Mouse (Mus musculus) natural killer cell, adult 2 months (primary cell): ENCODE data around the gene Kdm2b.

Source experiments
- DNase-seq, 2 experiments: peaks; one replicate each; pipeline ENCODE4 v3.0.0; 2022; ENCODE audit warnings: low spot score in 2 of 2

Gene Kdm2b

DNA sequence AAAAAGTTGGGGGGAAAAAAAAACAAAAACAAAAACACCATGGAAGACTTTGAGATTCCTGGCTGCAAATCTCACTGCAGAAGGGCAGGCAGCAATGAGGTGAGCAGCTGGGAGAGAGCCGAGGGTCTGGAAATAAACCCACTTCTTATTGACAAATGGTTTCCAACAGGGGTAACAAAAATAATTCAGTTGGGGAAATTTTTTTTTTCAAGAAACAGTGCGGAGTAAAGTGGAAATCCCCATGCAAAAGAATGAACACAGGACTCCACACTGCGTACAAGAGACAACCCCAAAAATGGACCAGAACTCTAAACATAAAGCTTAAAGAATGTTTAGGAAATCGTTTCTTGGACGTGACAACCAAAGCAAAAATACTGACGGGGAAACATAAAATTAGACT, 96.4 kb downstream of the Kdm2b start:
- no peak for DNase-seq

DNA sequence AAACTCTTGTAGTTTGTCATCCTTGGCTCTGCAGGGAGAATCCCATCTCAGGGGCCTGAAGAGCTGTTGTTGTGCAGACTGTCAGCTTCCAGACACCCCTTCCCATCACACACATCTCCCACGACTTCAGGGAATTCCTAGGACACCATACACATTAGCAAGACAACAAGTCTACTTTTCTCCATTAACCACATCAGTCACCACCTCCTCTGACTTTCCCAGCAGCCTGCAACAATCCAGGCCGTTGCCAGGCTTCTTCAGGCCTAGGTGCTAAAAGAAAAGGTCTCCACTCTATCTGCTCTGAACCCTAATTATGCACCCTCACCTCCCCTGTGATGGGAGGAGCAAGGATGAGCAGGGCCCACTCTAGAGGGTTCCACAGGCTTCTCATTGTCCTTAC, 99.2 kb downstream of the Kdm2b start:
- no peak for DNase-seq

GRCm38 (mm10) chr5:122888612-122889214, 100.9 kb downstream of the Kdm2b start:
- no peak for DNase-seq

- DNase-seq = no peak
Observed at GRCm38 (mm10) chr5:122887926-122888611, 101.6 kb downstream of the Kdm2b start.

- no peak for DNase-seq
Observed at GRCm38 (mm10) chr5:122887033-122887432, 102.6 kb downstream of the Kdm2b start.

- no peak for DNase-seq
Observed at GRCm38 (mm10) chr5:122884594-122885348, 104.9 kb downstream of the Kdm2b start.

DNA sequence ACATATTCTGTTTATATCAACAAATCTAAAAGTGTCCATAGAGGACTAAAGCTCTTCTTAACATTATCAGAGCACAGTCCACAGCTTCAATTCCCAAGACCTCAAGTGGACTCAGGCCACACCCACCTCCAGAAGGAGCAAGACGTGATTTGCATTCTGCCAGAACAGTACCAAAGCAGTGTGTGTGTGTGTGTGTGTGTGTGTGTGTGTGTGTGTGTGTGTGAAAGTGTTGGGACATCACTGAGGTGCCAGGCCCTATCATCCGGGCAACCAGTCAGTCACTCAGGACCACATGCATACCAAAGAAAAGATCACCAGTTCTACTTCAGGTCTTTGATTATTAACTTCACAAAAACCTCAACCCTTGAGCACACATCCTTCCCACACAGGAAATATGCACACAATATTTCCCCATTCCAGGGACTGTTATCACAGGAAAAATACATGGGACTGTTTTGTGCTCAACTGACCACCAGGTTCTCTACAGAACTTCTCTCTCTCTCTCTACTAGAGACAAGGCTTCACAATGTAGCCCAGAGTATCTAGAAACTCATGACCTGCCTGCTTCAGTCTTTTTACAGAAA, 105.9 kb downstream of the Kdm2b start:
- DNase-seq = no peak

DNA sequence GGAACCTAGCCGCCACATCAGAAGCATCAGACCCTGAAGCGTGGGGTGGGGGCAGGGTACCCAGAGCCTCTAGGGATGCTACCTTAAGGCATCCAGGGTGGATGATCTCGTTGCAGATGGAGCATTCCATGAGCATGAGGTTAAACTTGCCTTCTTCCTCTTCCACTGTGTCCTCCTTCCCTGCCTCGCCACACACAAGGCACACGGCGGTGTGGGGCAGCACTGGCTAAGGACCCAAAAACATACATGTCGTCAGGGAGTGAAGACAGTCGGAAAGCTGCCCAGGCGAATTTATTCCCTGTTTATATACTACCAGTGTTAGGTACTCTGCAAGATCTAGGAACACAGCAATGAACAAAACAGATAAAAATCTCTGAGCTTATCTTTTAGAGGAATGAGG, 106.4 kb downstream of the Kdm2b start:
- no peak for DNase-seq

DNA sequence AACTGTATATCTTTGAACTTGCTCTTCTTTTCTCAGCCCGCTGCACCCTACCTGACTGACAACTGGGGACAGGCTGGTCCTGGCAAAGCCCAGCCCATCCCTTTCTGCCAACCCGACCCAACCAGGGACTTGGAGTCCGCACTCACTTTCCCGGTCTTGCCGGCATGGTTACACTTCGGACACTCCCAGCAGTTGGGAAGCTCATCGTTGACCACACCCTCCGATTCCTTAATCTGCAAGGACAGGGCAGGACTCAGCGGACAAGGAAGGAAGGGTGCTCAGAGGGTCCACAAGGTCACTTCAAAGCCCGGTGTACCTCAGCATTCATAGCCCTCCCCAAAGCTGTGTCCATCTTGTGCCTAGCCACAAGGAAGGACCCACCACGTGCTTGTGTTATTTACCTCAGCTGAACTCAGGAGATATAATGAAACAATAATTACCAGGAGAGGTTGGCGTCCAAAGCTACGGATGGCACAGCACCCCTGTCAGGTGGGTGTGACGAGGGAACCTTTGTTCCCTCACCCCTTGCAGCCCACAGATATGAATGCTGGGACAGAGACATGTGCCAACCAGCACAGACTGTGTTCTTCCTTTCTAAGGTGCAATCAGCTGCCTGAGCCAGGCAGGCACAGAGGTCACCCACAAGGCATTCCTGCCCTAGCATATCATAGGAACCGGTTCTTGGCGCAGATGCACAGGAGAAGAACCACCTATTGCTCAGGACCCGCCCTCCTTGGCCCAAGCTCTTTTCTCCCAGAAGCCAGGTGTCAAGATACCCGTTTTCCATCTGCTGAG, 107.2 kb downstream of the Kdm2b start:
- no peak for DNase-seq

DNA sequence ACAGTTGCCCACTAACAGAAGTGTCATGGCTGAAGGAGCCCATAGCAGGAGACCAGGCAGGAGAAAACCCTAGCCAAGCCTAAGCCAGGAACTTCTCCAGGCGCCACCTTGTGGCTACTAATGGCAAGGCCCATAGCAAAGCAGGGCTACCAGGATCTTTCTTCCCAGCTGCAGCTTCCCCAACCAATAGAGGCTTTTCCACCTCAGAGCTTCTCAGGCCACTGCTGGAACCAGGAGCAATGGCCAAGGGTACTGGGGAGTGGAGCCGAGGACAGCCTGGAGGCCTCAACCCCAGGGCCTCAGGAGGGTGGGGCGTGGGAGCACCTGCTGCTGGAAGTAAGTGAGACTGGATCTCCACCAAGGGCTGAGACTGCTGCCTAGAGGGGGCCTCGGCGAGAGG, 108.3 kb downstream of the Kdm2b start:
- peak; percentile 32 to 53 for DNase-seq

- DNase-seq = no peak
Observed at GRCm38 (mm10) chr5:122880241-122880980, 109.2 kb downstream of the Kdm2b start.

DNA sequence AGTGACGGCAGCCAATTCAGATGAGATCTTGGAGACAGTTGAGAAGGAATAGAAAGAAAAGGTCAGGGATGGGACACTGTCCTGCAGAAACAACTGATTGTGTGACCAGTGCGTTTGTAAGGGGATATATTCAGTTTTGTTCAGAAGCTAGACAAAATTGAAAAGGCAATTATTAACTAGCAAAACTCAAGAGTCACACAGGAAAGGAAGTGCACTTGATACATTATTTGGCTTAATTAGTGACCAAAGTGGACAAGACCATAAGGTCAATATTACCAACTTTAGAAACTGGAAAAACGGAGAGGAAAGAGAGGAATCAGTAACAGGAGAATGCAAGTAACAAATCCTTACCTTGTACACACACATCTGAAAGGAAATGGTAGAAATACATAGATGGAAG, 113.0 kb downstream of the Kdm2b start:
- no peak for DNase-seq

DNA sequence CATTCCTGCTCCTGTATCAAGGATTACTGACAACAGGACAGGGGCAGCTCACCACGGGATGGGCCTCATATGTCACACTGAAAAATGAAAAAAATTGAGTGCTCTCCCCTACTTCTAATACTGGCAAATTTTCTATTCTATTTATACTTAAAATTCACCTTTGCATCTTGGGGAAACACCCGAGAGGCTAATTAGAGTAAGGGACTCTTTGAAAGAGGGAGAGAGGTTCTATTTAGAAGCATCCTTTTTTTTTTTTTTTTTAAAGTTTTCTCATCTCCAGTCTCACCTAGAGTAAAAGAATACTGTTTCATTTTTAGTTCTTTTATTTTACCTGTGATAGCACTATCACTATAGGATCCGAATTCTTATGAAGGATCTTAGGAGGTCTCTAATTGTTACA, 115.3 kb downstream of the Kdm2b start:
- no peak for DNase-seq

- no peak for DNase-seq
Observed at GRCm38 (mm10) chr5:122873573-122873972, 116.0 kb downstream of the Kdm2b start.

DNA sequence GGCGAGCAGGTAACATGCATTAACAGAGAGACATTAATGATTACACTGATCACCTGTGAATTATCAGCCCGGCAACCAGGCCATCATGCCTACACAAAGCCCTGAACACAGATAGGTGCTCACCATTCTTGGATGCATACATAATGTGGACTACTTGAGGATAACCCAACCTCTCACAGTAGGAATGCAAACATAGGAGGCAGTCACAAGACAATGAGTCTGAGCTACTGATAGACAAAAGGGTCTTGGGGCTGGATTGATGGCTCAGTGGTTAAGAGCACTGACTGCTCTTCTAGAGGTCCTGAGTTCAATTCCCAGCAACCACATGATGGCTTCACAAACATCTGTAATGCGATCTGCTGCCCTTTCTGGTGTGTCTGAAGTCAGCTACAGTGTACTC, 117.0 kb downstream of the Kdm2b start:
- no peak for DNase-seq

- DNase-seq = no peak
Observed at GRCm38 (mm10) chr5:122863053-122863452, 126.6 kb downstream of the Kdm2b start.

DNA sequence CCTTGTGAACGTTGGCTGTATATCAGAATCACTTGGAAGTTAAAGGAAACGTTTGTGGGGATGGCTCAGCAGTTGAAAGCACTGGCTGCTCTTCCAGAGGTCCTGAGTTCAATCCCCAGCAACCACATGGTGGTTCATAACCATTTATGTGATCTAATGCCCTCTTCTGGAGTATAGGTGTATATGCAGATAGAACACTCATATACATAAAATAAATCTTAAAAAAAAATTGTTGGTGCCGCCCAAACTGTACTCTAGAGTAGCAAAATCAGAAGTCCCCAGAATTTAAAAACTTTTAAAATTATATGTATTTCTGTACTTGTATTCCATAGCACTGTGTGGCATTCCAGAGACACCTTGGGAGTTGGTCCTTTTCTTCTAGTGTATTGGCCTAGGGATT, 133.8 kb downstream of the Kdm2b start:
- DNase-seq = no peak

GRCm38 (mm10) chr5:122852611-122853010, 137.0 kb downstream of the Kdm2b start:
- DNase-seq = no peak

DNA sequence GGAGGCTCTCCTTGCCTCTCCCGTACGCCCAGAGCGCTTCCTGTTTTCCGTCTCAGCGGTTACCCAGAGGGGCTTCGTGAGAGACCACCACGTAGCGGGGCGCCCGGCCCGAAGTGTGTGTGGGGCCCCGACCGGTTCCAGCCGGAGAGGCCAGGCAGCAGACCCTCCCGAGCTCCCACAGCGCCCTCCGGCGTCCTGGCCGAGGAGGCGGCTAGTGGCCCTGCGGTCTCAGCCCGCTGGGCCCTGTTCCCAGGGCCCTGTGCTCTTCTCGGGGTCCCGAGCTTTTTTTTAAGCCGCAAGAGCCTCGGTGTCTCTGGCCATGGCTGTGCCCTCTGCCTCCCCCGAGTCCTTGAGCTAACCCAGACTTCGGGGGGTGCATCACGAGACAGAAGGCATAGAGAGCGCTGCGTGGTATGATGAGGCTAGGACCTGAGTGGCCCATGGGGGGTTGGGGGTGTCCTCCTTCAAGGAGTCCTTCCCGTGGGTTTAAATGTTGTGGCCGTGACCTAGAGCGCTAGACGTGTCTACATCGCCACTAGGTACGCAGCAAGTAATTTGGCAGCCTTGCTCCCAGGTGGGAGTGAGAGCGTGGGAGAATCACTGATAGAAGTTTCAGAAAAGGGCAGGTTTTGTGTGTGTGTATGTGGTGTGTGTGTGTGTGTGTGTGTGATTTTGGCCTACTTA, 139.2 kb downstream of the Kdm2b start:
- no peak for DNase-seq

GRCm38 (mm10) chr5:122849521-122850318, 139.9 kb downstream of the Kdm2b start, which contains the start of gene Rnf34:
TSS of gene Rnf34 (plus strand) at chr5:122850048.
- DNase-seq = peak; percentile 95 to 97
